Mouse (Mus musculus) limb, embryonic 10.5 days (tissue): Measurements from ENCODE around the gene Krtap4-9. TPM values are rescaled to one million over a fixed set of nuclear protein-coding genes. Genes with fewer than 3 reads are reported as not detected.

Experiments
- polyA plus RNA-seq: library from polyadenylated mRNA; unstranded; fragments of >200 nt; fragmentation: Nextera tagmentation; extraction: Ambion mirVana; gene quantifications from 2 replicates; pipeline ENCODE4 v1.2.1, GENCODE M21; 2016

Krtap4-9 gene
- polyA plus RNA-seq, 1 experiment from 2014 or later: not detected

Other genes with a start within 250 kb of the Krtap4-9 start
- gene Krt40, start 242.0 kb upstream of the Krtap4-9 start, polyA plus RNA-seq: not detected in 2 replicates
- not detected in 2 replicates for gene Krtap3-3, start 234.3 kb upstream of the Krtap4-9 start, polyA plus RNA-seq
- not detected in 2 replicates for gene Krtap3-2, start 228.3 kb upstream of the Krtap4-9 start, polyA plus RNA-seq
- gene Gm11939, start 225.7 kb upstream of the Krtap4-9 start, polyA plus RNA-seq: not detected in 2 replicates
- not detected in 2 replicates for gene Krtap3-1, start 218.6 kb upstream of the Krtap4-9 start, polyA plus RNA-seq
- gene Krtap1-5, start 204.2 kb upstream of the Krtap4-9 start, polyA plus RNA-seq: not detected in 2 replicates
- gene Krtap1-4, start 201.5 kb upstream of the Krtap4-9 start, polyA plus RNA-seq: not detected in 2 replicates
- not detected in 2 replicates for gene Krtap1-3, start 193.9 kb upstream of the Krtap4-9 start, polyA plus RNA-seq
- not detected in 2 replicates for gene Krtap9-3, start 187.1 kb upstream of the Krtap4-9 start, polyA plus RNA-seq
- gene Gm11938, start 181.9 kb upstream of the Krtap4-9 start, polyA plus RNA-seq: not detected in 2 replicates
- not detected in 2 replicates for gene Gm11937, start 175.0 kb upstream of the Krtap4-9 start, polyA plus RNA-seq
- not detected in 2 replicates for gene Krtap2-4, start 170.4 kb upstream of the Krtap4-9 start, polyA plus RNA-seq
- not detected in 2 replicates for gene Gm11562, start 164.8 kb upstream of the Krtap4-9 start, polyA plus RNA-seq
- gene Krtap4-1, start 157.0 kb upstream of the Krtap4-9 start, polyA plus RNA-seq: not detected in 2 replicates
- not detected in 2 replicates for gene Krtap4-2, start 150.1 kb upstream of the Krtap4-9 start, polyA plus RNA-seq
- gene Krtap4-7, start 141.1 kb upstream of the Krtap4-9 start, polyA plus RNA-seq: not detected in 2 replicates
- not detected in 2 replicates for gene Gm11555, start 135.0 kb upstream of the Krtap4-9 start, polyA plus RNA-seq
- gene Gm11563, start 126.2 kb upstream of the Krtap4-9 start, polyA plus RNA-seq: not detected in 2 replicates
- not detected in 2 replicates for gene Krtap4-6, start 119.2 kb upstream of the Krtap4-9 start, polyA plus RNA-seq
- gene Gm14190, start 94.5 kb upstream of the Krtap4-9 start, polyA plus RNA-seq: not detected in 2 replicates
- not detected in 2 replicates for gene Gm14180, start 50.9 kb upstream of the Krtap4-9 start, polyA plus RNA-seq
- not detected in 2 replicates for gene Gm11595, start 12.3 kb upstream of the Krtap4-9 start, polyA plus RNA-seq
- gene Krtap4-8, start 4.5 kb upstream of the Krtap4-9 start, polyA plus RNA-seq: not detected in 2 replicates
- gene Gm11596, start 8.3 kb downstream of the Krtap4-9 start, polyA plus RNA-seq: not detected in 2 replicates
- gene Gm11569, start 13.7 kb downstream of the Krtap4-9 start, polyA plus RNA-seq: not detected in 2 replicates
- gene Gm11554, start 19.2 kb downstream of the Krtap4-9 start, polyA plus RNA-seq: not detected in 2 replicates
- not detected in 2 replicates for gene Krtap4-13, start 24.7 kb downstream of the Krtap4-9 start, polyA plus RNA-seq
- gene Gm11564, start 30.5 kb downstream of the Krtap4-9 start, polyA plus RNA-seq: not detected in 2 replicates
- gene 2300003K06Rik, start 52.9 kb downstream of the Krtap4-9 start, polyA plus RNA-seq: not detected in 2 replicates
- gene Krtap4-16, start 66.4 kb downstream of the Krtap4-9 start, polyA plus RNA-seq: not detected in 2 replicates
- not detected in 2 replicates for gene Gm11568, start 72.7 kb downstream of the Krtap4-9 start, polyA plus RNA-seq
- gene Gm11559, start 79.3 kb downstream of the Krtap4-9 start, polyA plus RNA-seq: not detected in 2 replicates
- gene Krtap9-1, start 88.2 kb downstream of the Krtap4-9 start, polyA plus RNA-seq: not detected in 2 replicates
- not detected in 2 replicates for gene Gm11567, start 94.0 kb downstream of the Krtap4-9 start, polyA plus RNA-seq
- not detected in 2 replicates for gene Krtap31-1, start 122.7 kb downstream of the Krtap4-9 start, polyA plus RNA-seq
- gene Gm11565, start 129.6 kb downstream of the Krtap4-9 start, polyA plus RNA-seq: not detected in 2 replicates
- not detected in 2 replicates for gene Krtap31-2, start 151.1 kb downstream of the Krtap4-9 start, polyA plus RNA-seq
- gene Krtap9-5, start 163.3 kb downstream of the Krtap4-9 start, polyA plus RNA-seq: not detected in 2 replicates
- not detected in 2 replicates for gene Krtap29-1, start 193.9 kb downstream of the Krtap4-9 start, polyA plus RNA-seq
- not detected in 2 replicates for gene Krtap16-1, start 201.4 kb downstream of the Krtap4-9 start, polyA plus RNA-seq
- 0.68 and 0.90 TPM in 2 replicates for gene Krtap17-1, start 208.8 kb downstream of the Krtap4-9 start, polyA plus RNA-seq
- not detected in 2 replicates for gene Krt33a, start 231.0 kb downstream of the Krtap4-9 start, polyA plus RNA-seq
- gene Krt33b, start 244.7 kb downstream of the Krtap4-9 start, polyA plus RNA-seq: not detected in 2 replicates